Mouse (Mus musculus) thymus, adult 2 months (tissue): ENCODE data around the gene Pgm5.

Experiments
- CTCF ChIP-seq: fragments of 200-500 bp; IDR thresholded peaks from 2 replicates; pipeline ENCODE4 v1.5.1; 2012; ENCODE audit warnings: mild to moderate bottlenecking, control low read depth, low read length, moderate library complexity, borderline replicate concordance; ENCODE audit not compliant: control insufficient read depth, poor library complexity, insufficient read depth; ENCODE audit errors: extremely low read depth
- POLR2A ChIP-seq: fragments of 200-500 bp; IDR thresholded peaks from 2 replicates; pipeline ENCODE4 v1.6.1; 2012; ENCODE audit warnings: mild to moderate bottlenecking, low read length, control low read depth, moderate library complexity; ENCODE audit not compliant: control insufficient read depth, poor library complexity, insufficient read depth; ENCODE audit errors: extremely low read depth

GRCm38 (mm10) chr19:24886888-24887287 lies 25.2 kb upstream of the Pgm5 start:
- TF ChIP-seq POLR2A (no peak), CTCF (no peak)
